Mouse (Mus musculus) liver, embryonic 11.5 days (tissue): ENCODE data around the gene Dennd2c. TPM values are rescaled to one million over a fixed set of nuclear protein-coding genes. Genes with fewer than 3 reads are reported as not detected.

Experiments
- ATAC-seq: fragments of 200-750 bp; cut with Nextera tagmentation; replicated peaks from 2 replicates; pipeline ENCODE4 v1.8.0; 2017; ENCODE audit warnings: moderate number of reproducible peaks, mild to moderate bottlenecking, moderate TSS enrichment, moderate library complexity; ENCODE audit not compliant: low FRiP score
- DNase-seq: peaks from one replicate; pipeline ENCODE4 v3.0.0-alpha.2; 2017; ENCODE audit warnings: low spot score
- H3K27ac ChIP-seq: fragments of 300-500 bp; sonication (generic); 2 replicates; pipeline ENCODE4 v1.5.1; 2014; ENCODE audit warnings: mild to moderate bottlenecking, low read depth, low read length, control low read depth
- H3K27me3 ChIP-seq: fragments of 300-500 bp; sonication (generic); replicated peaks from 2 replicates; pipeline ENCODE4 v1.6.1; 2014; ENCODE audit warnings: low read length, mixed read lengths; ENCODE audit not compliant: control insufficient read depth, insufficient read depth
- H3K36me3 ChIP-seq: fragments of 300-500 bp; sonication (generic); 2 replicates; pipeline ENCODE4 v1.6.1; 2014; ENCODE audit warnings: mild to moderate bottlenecking, low read length, moderate library complexity, mixed read lengths; ENCODE audit not compliant: control insufficient read depth, insufficient read depth
- H3K4me1 ChIP-seq: fragments of 300-500 bp; sonication (generic); replicated peaks from 2 replicates; pipeline ENCODE4 v1.6.1; 2014; ENCODE audit warnings: low read length, mixed read lengths; ENCODE audit not compliant: control insufficient read depth, insufficient read depth
- H3K4me2 ChIP-seq: fragments of 300-500 bp; sonication (generic); 2 replicates; pipeline ENCODE4 v1.6.1; 2014; ENCODE audit warnings: mild to moderate bottlenecking, control low read depth, moderate library complexity
- H3K4me3 ChIP-seq: fragments of 300-500 bp; sonication (generic); 2 replicates; pipeline ENCODE4 v1.5.1; 2014; ENCODE audit warnings: low read depth, low read length, control low read depth
- H3K9ac ChIP-seq: fragments of 300-500 bp; sonication (generic); 2 replicates; pipeline ENCODE4 v1.6.1; 2014; ENCODE audit warnings: low read depth, low read length, control low read depth
- H3K9me3 ChIP-seq: fragments of 300-500 bp; sonication (generic); 2 replicates; pipeline ENCODE4 v1.6.1; 2016; ENCODE audit warnings: low read length, inconsistent platforms, mixed read lengths; ENCODE audit not compliant: control insufficient read depth
- WGBS: fragments of 180-500 bp; shearing (Covaris S2); extraction: QIAGEN DNeasy Blood & Tissue Kit; methylation state at CpG from one replicate; pipeline ENCODE4 v1.1.7; 2014; 5-methylcytosine and 5-hydroxymethylcytosine counted together
- polyA plus RNA-seq: library from polyadenylated mRNA; unstranded; fragments of >200 nt; fragmentation: Nextera tagmentation; extraction: Ambion mirVana; gene quantifications from 2 replicates; pipeline ENCODE4 v1.2.1, GENCODE M21; 2014

Gene Dennd2c
- polyA plus RNA-seq, 1 experiment from 2014 or later: 8.8 TPM

GRCm38 (mm10) chr3:103142366-103142765 lies 40.0 kb downstream of the Dennd2c start:
- 84% methylated on average over 10 of the region's 10 CpGs for WGBS
- no peaks in the 10 kb centered on the region for H3K36me3 ChIP-seq

GRCm38 (mm10) chr3:103145336-103145735 lies 42.9 kb downstream of the Dennd2c start:
- DNase-seq (no peak), ATAC-seq (no peak)
- Histone ChIP-seq H3K9me3 (no peaks in the 10 kb centered on the region), H3K9ac (no peak overlapping the region), H3K4me1 (no peaks in the 10 kb centered on the region; the same call in none of the 2 replicates), H3K27ac (no peak overlapping the region), H3K27me3 (no peaks in the 10 kb centered on the region), H3K36me3 (no peaks in the 10 kb centered on the region), H3K4me3 (no peak overlapping the region), H3K4me2 (no peak overlapping the region)
- 89% methylated on average over 2 of the region's 2 CpGs for WGBS

More at GRCm38 (mm10) chr3:103142366-103142765, 40.0 kb downstream of the Dennd2c start:
- no peak overlapping the region for H3K27ac ChIP-seq
- H3K4me1 ChIP-seq: peaks cover 11% of the 10 kb centered on the region
- no peak overlapping the region for H3K4me2 ChIP-seq
- H3K9me3 ChIP-seq: no peaks in the 10 kb centered on the region
- ATAC-seq: no peak
- H3K27me3 ChIP-seq: no peaks in the 10 kb centered on the region
- H3K9ac ChIP-seq: no peak overlapping the region
- DNase-seq: no peak
- H3K4me3 ChIP-seq: no peak overlapping the region

GRCm38 (mm10) chr3:103145791-103146190 lies 43.4 kb downstream of the Dennd2c start:
- DNase-seq: no peak
- Histone ChIP-seq H3K4me2 (no peak overlapping the region), H3K27me3 (no peaks in the 10 kb centered on the region), H3K27ac (no peak overlapping the region), H3K36me3 (no peaks in the 10 kb centered on the region), H3K9ac (no peak overlapping the region), H3K4me3 (no peak overlapping the region), H3K9me3 (no peaks in the 10 kb centered on the region), H3K4me1 (no peaks in the 10 kb centered on the region; the same call in none of the 2 replicates)
- WGBS: 81% methylated on average over 4 of the region's 4 CpGs
- ATAC-seq: no peak

DNA sequence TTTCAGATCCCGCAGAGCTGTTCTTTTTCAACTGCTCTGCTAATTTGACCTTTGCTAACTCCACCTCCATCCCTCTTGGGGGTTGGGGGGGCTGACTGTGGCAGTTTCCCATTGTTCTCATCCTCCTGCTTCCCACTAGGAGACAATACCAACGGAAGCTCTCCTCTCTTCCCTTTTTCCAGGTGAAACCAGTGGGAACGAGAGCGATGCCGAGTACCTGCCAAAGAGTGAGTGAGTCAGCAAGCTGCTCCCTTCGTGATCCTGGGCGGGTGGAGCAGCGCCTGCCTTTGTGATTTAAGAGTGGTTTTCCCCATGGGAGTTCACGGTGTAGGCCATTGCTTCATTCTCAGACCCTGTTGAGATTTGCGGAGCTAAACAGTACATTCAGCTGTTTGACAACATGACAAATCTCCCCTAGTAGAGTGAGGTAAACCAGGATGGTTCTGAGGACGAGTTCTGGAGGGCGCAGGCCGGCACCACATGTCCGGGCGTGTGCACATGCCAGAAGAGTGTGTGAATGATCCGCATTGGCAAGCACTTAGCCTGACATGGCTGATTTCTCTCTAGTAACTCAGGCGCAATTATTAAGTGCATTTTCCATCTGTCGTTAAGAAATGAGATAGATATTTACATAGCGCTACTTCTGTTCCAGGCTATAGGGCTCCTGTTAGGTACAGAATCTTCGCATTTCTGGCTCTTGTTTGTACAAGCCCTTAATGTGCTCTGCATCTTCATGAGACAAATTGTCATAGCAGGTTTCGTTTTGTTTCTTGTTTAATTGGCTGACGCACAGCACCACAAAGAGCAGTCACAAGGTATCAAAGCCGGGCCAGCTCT lies 44.1 kb downstream of the Dennd2c start:
- 78% methylated on average over 23 of the region's 23 CpGs for WGBS
- DNase-seq (no peak), ATAC-seq (no peak)
- Histone ChIP-seq H3K9ac (no peak overlapping the region), H3K4me2 (no peak overlapping the region), H3K9me3 (no peaks in the 10 kb centered on the region), H3K36me3 (no peaks in the 10 kb centered on the region), H3K4me3 (no peak overlapping the region), H3K27ac (no peak overlapping the region), H3K4me1 (no peaks in the 10 kb centered on the region), H3K27me3 (no peaks in the 10 kb centered on the region)

GRCm38 (mm10) chr3:103147775-103148174 lies 45.4 kb downstream of the Dennd2c start:
- Histone ChIP-seq H3K27me3 (no peaks in the 10 kb centered on the region), H3K4me2 (no peak overlapping the region), H3K4me3 (no peak overlapping the region), H3K9me3 (no peaks in the 10 kb centered on the region), H3K36me3 (no peaks in the 10 kb centered on the region), H3K27ac (no peak overlapping the region), H3K9ac (no peak overlapping the region), H3K4me1 (no peaks in the 10 kb centered on the region)
- no peak for DNase-seq
- ATAC-seq: no peak
- 78% methylated on average over 4 of the region's 4 CpGs for WGBS

DNA sequence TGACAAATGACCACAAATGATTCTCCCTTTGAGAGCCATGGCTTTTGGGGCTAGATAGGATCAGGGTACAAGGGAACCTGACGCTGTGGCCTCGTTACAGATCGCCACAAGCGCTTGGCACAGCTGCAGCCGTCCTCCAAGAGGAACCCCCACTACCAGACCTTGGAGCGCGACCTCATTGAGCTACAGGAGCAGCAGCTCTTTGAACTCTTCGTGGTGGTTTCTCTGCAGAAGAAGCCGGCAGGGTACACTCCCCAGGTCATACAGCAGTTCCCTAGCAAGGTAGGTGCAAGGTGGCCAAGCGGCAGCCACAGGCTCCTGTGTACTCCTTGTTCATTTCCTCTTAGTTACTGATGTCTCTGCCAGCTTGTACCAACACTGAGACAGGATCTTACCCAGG lies 46.5 kb downstream of the Dennd2c start:
- Histone ChIP-seq H3K4me3 (no peak overlapping the region), H3K4me2 (no peak overlapping the region), H3K27ac (no peak overlapping the region), H3K4me1 (no peaks in the 10 kb centered on the region), H3K9me3 (no peaks in the 10 kb centered on the region), H3K27me3 (no peaks in the 10 kb centered on the region), H3K9ac (no peak overlapping the region), H3K36me3 (peaks cover 9% of the 10 kb centered on the region; the same call in 1 of the 2 replicates)
- DNase-seq: no peak
- ATAC-seq: no peak
- WGBS: 74% methylated on average over 10 of the region's 10 CpGs

- no peak overlapping the region for H3K4me2 ChIP-seq
- DNase-seq: no peak
- no peak overlapping the region for H3K4me3 ChIP-seq
- H3K4me1 ChIP-seq: no peaks in the 10 kb centered on the region
- H3K27me3 ChIP-seq: no peaks in the 10 kb centered on the region
- ATAC-seq: no peak
- peaks cover 11% of the 10 kb centered on the region for H3K36me3 ChIP-seq
- no peaks in the 10 kb centered on the region for H3K9me3 ChIP-seq
- H3K9ac ChIP-seq: no peak overlapping the region
- no peak overlapping the region for H3K27ac ChIP-seq
These were observed 51.4 kb downstream of the Dennd2c start for GRCm38 (mm10) chr3:103153761-103154160.

GRCm38 (mm10) chr3:103159232-103159900 lies 57.0 kb downstream of the Dennd2c start:
- Histone ChIP-seq H3K36me3 (peaks cover 3% of the 10 kb centered on the region), H3K9me3 (no peaks in the 10 kb centered on the region), H3K4me1 (peaks cover 7% of the 10 kb centered on the region; the same call in 1 of the 2 replicates), H3K4me2 (no peak overlapping the region), H3K9ac (no peak overlapping the region), H3K27me3 (no peaks in the 10 kb centered on the region), H3K27ac (peak overlapping the region; percentile 48), H3K4me3 (no peak overlapping the region)
- 31% methylated on average over 3 of the region's 3 CpGs for WGBS
- no peak for DNase-seq
- ATAC-seq: peak; percentile 90
